Mouse (Mus musculus) heart, embryonic 16.5 days (tissue): ENCODE measurements around the gene Naip6. TPM values are rescaled to one million over a fixed set of nuclear protein-coding genes. Genes with fewer than 3 reads are reported as not detected.
"Not testable (repeated sequence)": the region's sequence is repeated elsewhere in the genome, so short reads cannot be mapped to it uniquely, and the experiment has no call there.

Experiments used
- ATAC-seq: fragments of 200-750 bp; cut with Nextera tagmentation; replicated peaks from 2 replicates; pipeline ENCODE4 v1.8.0; 2017; ENCODE audit warnings: moderate number of reproducible peaks; ENCODE audit not compliant: insufficient read depth, low FRiP score; ENCODE audit errors: extremely low read depth
- H3K27ac ChIP-seq: fragments of 300-500 bp; sonication (generic); 2 replicates; pipeline ENCODE4 v1.5.1; 2014; ENCODE audit warnings: mild to moderate bottlenecking, low read length, control low read depth, moderate library complexity
- H3K27me3 ChIP-seq: fragments of 300-500 bp; sonication (generic); 2 replicates; pipeline ENCODE4 v1.6.1; 2014; ENCODE audit warnings: low read length, mixed read lengths; ENCODE audit not compliant: control insufficient read depth, insufficient read depth
- H3K36me3 ChIP-seq: fragments of 300-500 bp; sonication (generic); 2 replicates; pipeline ENCODE4 v1.6.1; 2014; ENCODE audit not compliant: control insufficient read depth, insufficient read depth
- H3K4me1 ChIP-seq: fragments of 300-500 bp; sonication (generic); 2 replicates; pipeline ENCODE4 v1.6.1; 2014; ENCODE audit warnings: low read length, mixed read lengths; ENCODE audit not compliant: control insufficient read depth, insufficient read depth
- H3K4me2 ChIP-seq: fragments of 300-500 bp; sonication (generic); 2 replicates; pipeline ENCODE4 v1.6.1; 2014; ENCODE audit warnings: low read depth, mild to moderate bottlenecking, control low read depth, low read length
- H3K4me3 ChIP-seq: fragments of 300-500 bp; sonication (generic); 2 replicates; pipeline ENCODE4 v1.5.1; 2014; ENCODE audit warnings: mild to moderate bottlenecking, control low read depth, low read length
- H3K9ac ChIP-seq: fragments of 300-500 bp; sonication (generic); 2 replicates; pipeline ENCODE4 v1.6.1; 2014; ENCODE audit warnings: low read length, control low read depth
- H3K9me3 ChIP-seq: fragments of 300-500 bp; sonication (generic); replicated peaks from 2 replicates; pipeline ENCODE4 v1.6.1; 2016; ENCODE audit warnings: low read length; ENCODE audit not compliant: control insufficient read depth
- WGBS: fragments of 180-500 bp; shearing (Covaris S2); extraction: QIAGEN DNeasy Blood & Tissue Kit; methylation state at CpG from one replicate; pipeline ENCODE4 v1.1.7; 2014; 5-methylcytosine and 5-hydroxymethylcytosine counted together
- polyA plus RNA-seq: library from polyadenylated mRNA; unstranded; fragments of >200 nt; fragmentation: Nextera tagmentation; extraction: Ambion mirVana; gene quantifications from 2 replicates; pipeline ENCODE4 v1.2.1, GENCODE M21; 2015

Gene Naip6
- 0.11 and 0.13 TPM in 2 replicates for polyA plus RNA-seq

DNA sequence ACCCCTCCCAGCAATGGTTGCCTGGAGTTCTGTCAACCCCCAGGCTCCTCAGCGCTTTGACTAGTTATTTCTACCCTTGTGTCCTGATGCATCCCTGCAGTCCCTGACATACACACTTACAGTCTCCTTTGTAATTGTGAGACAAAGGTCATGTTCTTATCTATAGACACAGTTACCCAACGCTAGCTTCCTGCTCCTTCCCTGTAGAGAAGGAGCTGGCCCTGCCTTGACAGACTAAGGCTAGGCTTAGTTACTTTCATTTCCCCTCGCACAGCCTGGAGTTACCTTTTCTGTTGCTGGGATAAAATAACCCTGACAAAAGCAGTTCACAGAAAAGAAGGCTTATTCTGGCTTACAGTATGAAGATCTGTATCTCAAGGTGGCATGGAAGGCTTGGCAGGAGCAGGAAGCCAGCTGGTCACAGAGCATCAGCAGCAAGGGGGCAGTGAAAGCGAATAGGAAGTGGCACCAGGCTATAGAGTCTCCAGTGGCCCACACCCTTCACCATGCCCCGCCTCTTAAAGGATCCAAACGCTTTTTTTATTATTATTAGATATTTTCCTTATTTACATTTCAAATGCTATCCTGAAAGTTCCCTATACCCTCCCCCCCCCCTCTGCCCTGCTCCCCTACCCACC is at the start of gene Naip6:
TSS of gene Naip6 (minus strand) at position 419 of the 638 bp plus-strand sequence.
- not testable (repeated sequence) for H3K9ac ChIP-seq, H3K36me3 ChIP-seq, H3K4me2 ChIP-seq, H3K4me3 ChIP-seq, ATAC-seq, H3K27ac ChIP-seq, H3K27me3 ChIP-seq, H3K4me1 ChIP-seq, H3K9me3 ChIP-seq
- 64% methylated on average over 6 of the region's 6 CpGs for WGBS

DNA sequence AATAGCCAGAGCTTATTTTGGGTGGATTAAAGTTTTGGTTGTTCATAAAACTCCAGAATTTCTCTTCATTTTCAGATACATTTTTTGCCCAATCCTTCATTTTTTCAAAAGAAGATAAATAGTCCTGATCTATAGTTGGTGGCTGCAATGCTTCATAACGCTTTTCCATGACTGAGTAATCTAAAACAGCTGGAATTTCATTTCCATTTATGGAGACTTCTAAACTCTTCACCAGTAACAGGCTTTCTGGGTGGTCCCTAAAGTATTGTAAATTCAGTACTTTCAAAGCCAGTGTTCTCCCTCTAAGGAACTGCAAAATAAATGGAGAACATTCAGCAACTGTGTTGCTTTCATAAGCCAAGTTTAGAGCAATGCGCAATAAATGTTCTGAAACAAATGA is 34.8 kb upstream of the Naip6 start:
- not testable (repeated sequence) for H3K27ac ChIP-seq, H3K9ac ChIP-seq, H3K4me1 ChIP-seq, H3K4me2 ChIP-seq, H3K4me3 ChIP-seq, ATAC-seq, H3K27me3 ChIP-seq, H3K36me3 ChIP-seq, H3K9me3 ChIP-seq
- WGBS: 58% methylated on average over 2 of the region's 2 CpGs

DNA sequence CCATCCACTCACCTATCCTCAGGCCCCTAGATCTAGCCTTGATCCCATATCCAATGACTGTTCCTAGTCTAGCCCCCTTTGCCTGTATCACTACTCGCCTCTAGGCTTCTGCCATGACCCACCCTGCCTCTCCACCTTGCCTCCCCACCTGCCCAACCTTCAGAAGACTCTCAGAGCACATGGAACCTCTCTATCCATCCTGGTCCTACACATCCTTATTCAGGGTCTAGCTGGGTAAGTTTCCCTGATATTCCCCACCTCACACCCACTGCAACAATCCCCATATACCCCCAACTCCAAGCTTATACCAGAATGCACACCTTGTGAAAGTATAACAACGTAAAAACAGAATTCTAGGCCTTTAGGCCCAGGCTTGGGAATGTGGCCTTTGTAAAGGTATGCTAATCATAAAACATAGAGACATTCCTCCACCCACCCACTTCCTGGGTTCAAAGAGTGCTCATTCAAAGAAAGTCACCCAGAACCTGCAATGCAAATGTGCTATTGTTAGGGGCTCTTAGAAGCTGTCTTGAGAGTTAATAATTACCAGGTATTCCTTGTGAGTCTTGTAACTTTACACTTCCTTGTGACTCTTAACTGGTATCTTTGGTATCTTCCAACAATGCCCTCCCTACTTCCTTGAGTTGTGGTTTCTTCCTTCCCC is 32.2 kb upstream of the Naip6 start:
- ATAC-seq, H3K9me3 ChIP-seq, H3K27me3 ChIP-seq, H3K4me1 ChIP-seq, H3K36me3 ChIP-seq, H3K9ac ChIP-seq, H3K4me3 ChIP-seq, H3K27ac ChIP-seq, H3K4me2 ChIP-seq: not testable (repeated sequence)
- 32% methylated on average over 1 of the region's 2 CpGs for WGBS

DNA sequence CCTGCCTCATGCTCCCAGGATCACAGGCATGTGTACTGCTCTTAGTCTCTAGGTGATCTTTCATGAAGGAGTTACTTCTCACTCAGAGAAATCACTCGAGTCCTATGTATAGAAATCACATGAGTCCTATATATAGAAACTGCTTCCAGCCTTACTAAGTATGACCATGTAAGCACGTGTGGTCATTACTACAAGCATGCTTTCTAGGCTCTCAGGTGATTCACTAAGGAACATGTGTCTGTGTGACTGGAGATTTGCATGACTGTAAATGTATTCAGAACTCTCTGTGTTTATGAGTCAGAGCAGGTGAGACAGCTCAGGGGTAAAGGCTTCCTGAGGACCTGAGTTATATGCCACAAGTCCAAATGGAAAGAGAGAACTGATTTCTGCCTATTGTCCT is 24.3 kb upstream of the Naip6 start:
- ATAC-seq: no peak
- no peaks in the 10 kb centered on the region for H3K9me3 ChIP-seq
- WGBS: 41% methylated on average over 2 of the region's 2 CpGs
- H3K4me3 ChIP-seq: no peak overlapping the region
- H3K4me2 ChIP-seq: no peak overlapping the region
- no peaks in the 10 kb centered on the region for H3K36me3 ChIP-seq
- H3K27ac ChIP-seq: no peak overlapping the region
- no peaks in the 10 kb centered on the region for H3K27me3 ChIP-seq
- H3K9ac ChIP-seq: no peak overlapping the region
- no peaks in the 10 kb centered on the region for H3K4me1 ChIP-seq

DNA sequence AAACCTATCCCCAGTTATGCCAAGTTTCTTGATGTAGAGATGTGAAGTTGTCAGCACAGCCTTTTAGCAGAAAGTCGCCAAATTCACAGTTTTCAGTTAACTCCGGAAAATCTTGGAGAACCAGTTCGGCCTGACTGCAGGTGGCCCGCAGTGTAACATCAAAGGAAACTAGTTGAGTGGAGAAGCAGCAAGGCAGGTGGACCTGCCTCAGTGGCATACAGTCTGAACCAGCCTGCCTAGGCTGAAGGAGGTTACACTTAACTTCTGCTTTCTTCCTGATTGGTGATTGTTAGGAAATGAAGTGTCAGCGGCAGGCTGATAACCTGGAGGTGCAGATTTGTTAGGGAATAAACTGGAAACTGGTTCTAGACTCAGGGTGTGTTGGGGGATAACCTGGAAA is 14.3 kb upstream of the Naip6 start:
- not testable (repeated sequence) for H3K4me1 ChIP-seq, H3K4me2 ChIP-seq, H3K9me3 ChIP-seq, H3K27me3 ChIP-seq, H3K9ac ChIP-seq, H3K4me3 ChIP-seq, H3K27ac ChIP-seq, ATAC-seq, H3K36me3 ChIP-seq
- 24% methylated on average over 5 of the region's 5 CpGs for WGBS

DNA sequence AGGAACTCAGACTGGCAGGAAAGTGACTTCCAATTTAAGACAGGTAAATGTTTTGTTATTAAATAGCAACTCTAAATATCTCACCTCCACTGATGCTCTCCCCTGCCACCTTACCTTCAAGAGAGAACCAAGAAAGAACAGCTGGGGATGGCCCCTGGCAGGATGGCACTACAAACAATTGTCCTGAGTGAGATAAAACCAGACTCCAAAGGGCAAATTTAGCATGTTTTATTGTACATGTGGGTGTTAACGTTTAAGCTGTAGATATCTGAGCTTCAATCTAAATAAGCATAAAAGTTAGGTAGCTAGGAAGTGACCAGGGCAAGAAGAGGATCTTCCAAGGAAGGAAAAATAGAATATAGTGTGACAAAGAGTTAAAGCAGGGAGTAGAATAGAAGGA is 11.4 kb upstream of the Naip6 start:
- not testable (repeated sequence) for H3K36me3 ChIP-seq, ATAC-seq, H3K27ac ChIP-seq, H3K4me2 ChIP-seq, H3K4me3 ChIP-seq, H3K9me3 ChIP-seq, H3K9ac ChIP-seq, H3K4me1 ChIP-seq, H3K27me3 ChIP-seq
- 25% methylated on average over 1 of the region's 1 CpGs for WGBS

DNA sequence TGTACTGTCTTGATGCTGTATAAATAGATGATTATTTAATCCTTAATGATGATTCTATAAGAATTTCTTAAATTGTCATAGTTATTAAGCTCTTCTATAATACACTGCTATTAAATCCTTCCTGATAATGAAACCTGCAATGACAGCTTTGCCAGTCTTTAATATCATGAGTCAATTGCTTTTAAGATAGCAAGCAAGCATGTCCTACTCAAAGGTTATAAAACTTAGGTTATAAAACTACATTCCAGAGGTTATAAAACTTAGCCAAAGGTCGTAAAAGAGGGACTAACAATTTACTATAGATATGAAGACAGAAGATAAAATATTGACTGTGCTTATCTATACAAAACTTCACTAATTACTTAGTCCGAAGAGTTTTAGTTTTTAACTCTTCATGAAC is 10.6 kb upstream of the Naip6 start:
- not testable (repeated sequence) for H3K4me3 ChIP-seq, H3K9me3 ChIP-seq, ATAC-seq, H3K9ac ChIP-seq, H3K4me2 ChIP-seq, H3K4me1 ChIP-seq, H3K27ac ChIP-seq, H3K27me3 ChIP-seq, H3K36me3 ChIP-seq
- WGBS: 55% methylated on average over 2 of the region's 2 CpGs

DNA sequence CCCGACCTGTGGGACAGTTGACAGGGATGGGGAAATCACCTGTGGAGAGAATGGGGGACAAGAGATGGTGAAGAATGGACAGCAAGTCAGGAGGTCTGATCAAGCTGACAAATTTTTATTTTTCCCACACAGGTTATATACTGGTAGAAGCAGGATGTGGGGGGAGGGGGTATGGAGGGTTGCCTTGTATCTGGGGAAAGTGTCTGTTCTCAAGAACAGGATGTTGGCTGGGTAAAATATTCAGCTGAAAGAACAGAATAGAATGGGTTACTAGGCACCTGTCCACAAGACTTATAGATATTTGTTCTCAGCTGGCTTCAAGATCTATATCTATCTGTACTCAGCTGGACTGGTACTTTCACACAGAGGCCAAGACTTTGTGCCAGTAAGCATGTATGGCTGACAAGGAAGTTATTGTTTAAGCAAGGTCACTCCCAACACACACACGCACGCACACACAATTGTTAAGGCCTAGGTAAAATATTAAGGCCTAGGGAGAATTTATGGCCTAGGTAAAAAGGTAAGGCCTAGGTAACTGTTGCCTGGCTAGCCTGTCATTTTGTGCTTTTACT is 4.9 kb upstream of the Naip6 start:
- H3K4me1 ChIP-seq, H3K27me3 ChIP-seq, H3K27ac ChIP-seq, H3K4me3 ChIP-seq, ATAC-seq, H3K36me3 ChIP-seq, H3K4me2 ChIP-seq, H3K9me3 ChIP-seq, H3K9ac ChIP-seq: not testable (repeated sequence)
- WGBS: 90% methylated on average over 3 of the region's 3 CpGs

DNA sequence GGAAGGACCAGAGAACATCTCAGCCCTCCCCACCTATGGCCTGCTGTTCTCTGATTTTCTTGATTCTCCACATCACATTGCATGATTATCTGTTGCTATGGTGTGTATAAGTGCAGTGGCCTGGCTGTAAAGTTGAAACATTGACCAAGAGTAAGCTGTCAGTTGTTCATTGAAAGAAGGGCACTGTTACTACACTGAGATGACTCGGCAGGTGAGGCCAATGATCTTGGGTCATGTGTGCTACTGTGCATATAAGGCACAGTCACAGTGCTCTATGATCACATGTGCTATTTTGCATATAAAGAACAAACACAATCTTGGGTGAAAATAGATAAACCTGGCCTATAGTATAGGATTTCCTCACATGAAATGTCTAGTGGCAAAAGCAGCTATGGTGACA is 32.9 kb downstream of the Naip6 start:
- no peak for ATAC-seq
- WGBS: 69% methylated on average over 1 of the region's 1 CpGs
- H3K4me1 ChIP-seq: no peaks in the 10 kb centered on the region
- no peaks in the 10 kb centered on the region for H3K27me3 ChIP-seq
- no peak overlapping the region for H3K27ac ChIP-seq
- no peaks in the 10 kb centered on the region for H3K9me3 ChIP-seq
- no peak overlapping the region for H3K4me3 ChIP-seq
- H3K9ac ChIP-seq: no peak overlapping the region
- no peaks in the 10 kb centered on the region for H3K36me3 ChIP-seq
- H3K4me2 ChIP-seq: no peak overlapping the region
